In genomic region chr12:77588297-77588696, GRCm38 (mm10) we compare ENCODE assay signal across 24 mouse cellular contexts.
"Had no signal": no experiment of that assay in that cellular context is flagged by ENCODE, and none has a peak within 500 bp of the region (broad histone marks: within the 10 kb centered on the region; RNA-seq: fewer than 3 reads in every experiment).

No protein-coding gene starts in this region.

- ATAC-seq: inflammation-experienced regulatory T-cells, adult 6 months; intestine, embryonic 15.5 days; intestine, postnatal 0 days; liver, embryonic 12.5 days had no signal

- H3K27ac ChIP-seq: gastrocnemius, adult 2 months; heart, adult 2 months; heart, embryonic 13.5 days; heart, embryonic 15.5 days; hindbrain, embryonic 10.5 days; hindbrain, embryonic 12.5 days; hindbrain, embryonic 14.5 days; intestine, embryonic 15.5 days; layer of hippocampus, adult 2 months; left cerebral cortex, adult 2 months; limb, embryonic 13.5 days; limb, embryonic 15.5 days; liver, embryonic 12.5 days; liver, embryonic 14.5 days had no signal

- H3K4me1 ChIP-seq: heart, embryonic 13.5 days; heart, embryonic 15.5 days; hindbrain, embryonic 12.5 days; intestine, embryonic 15.5 days; limb, embryonic 13.5 days; limb, embryonic 15.5 days; liver, embryonic 12.5 days had no signal

- H3K27me3 ChIP-seq: heart, embryonic 13.5 days; heart, embryonic 15.5 days; hindbrain, embryonic 12.5 days; intestine, embryonic 15.5 days; limb, embryonic 13.5 days; limb, embryonic 15.5 days; liver, embryonic 12.5 days had no signal

- DNase-seq: gastrocnemius, adult 2 months; gastrocnemius, postnatal 10 days; gastrocnemius, postnatal 25 days; heart, adult 2 months; heart, postnatal 4 days; kidney, adult 18-20 months; kidney, adult 8-10 months; kidney, postnatal 10 days; kidney, postnatal 4 days had no signal

- H3K9me3 ChIP-seq: heart, embryonic 13.5 days; heart, embryonic 15.5 days; hindbrain, embryonic 10.5 days; hindbrain, embryonic 12.5 days; intestine, embryonic 15.5 days; limb, embryonic 13.5 days; limb, embryonic 15.5 days; liver, embryonic 12.5 days had no signal

- H3K4me2 ChIP-seq: heart, embryonic 11.5 days; heart, embryonic 13.5 days; heart, embryonic 15.5 days; hindbrain, embryonic 12.5 days; hindbrain, embryonic 14.5 days; intestine, embryonic 15.5 days; limb, embryonic 13.5 days; limb, embryonic 15.5 days; liver, embryonic 12.5 days had no signal

- H3K4me3 ChIP-seq: gastrocnemius, adult 2 months; heart, adult 2 months; heart, embryonic 13.5 days; heart, embryonic 15.5 days; hindbrain, embryonic 10.5 days; hindbrain, embryonic 12.5 days; intestine, embryonic 15.5 days; layer of hippocampus, adult 2 months; left cerebral cortex, adult 2 months; limb, embryonic 13.5 days; limb, embryonic 15.5 days; liver, embryonic 12.5 days had no signal

- H3K9ac ChIP-seq: heart, embryonic 13.5 days; heart, embryonic 15.5 days; hindbrain, embryonic 12.5 days; hindbrain, embryonic 14.5 days; intestine, embryonic 15.5 days; limb, embryonic 13.5 days; limb, embryonic 15.5 days; liver, embryonic 12.5 days; liver, embryonic 14.5 days had no signal

- H3K36me3 ChIP-seq: heart, embryonic 13.5 days; heart, embryonic 15.5 days; hindbrain, embryonic 10.5 days; hindbrain, embryonic 12.5 days; intestine, embryonic 15.5 days; limb, embryonic 13.5 days; limb, embryonic 15.5 days; liver, embryonic 12.5 days had no signal
